Mouse (Mus musculus): ENCODE measurements around the gene Mettl7a3.
"Not testable (repeated sequence)": the region's sequence is repeated elsewhere in the genome, so short reads cannot be mapped to it uniquely, and the experiment has no call there.

The Mettl7a3 gene

GRCm38 (mm10) chr15:100330739-100331138 is 4.0 kb upstream of the Mettl7a3 start:
- DNase-seq (ENCODE audit: low spot score): no peak

GRCm38 (mm10) chr15:100332077-100332961 is 2.4 kb upstream of the Mettl7a3 start:
- not testable (repeated sequence) for DNase-seq (ENCODE audit: low spot score)

- not testable (repeated sequence) for DNase-seq (ENCODE audit: low spot score)
Observed at GRCm38 (mm10) chr15:100337328-100337727, 2.6 kb downstream of the Mettl7a3 start.

- DNase-seq (ENCODE audit: low spot score): not testable (repeated sequence)
Observed at GRCm38 (mm10) chr15:100337847-100338246, 3.1 kb downstream of the Mettl7a3 start.

- not testable (repeated sequence) for DNase-seq (ENCODE audit: low spot score)
Observed at GRCm38 (mm10) chr15:100341314-100341980, 6.7 kb downstream of the Mettl7a3 start.

- no peak for DNase-seq (ENCODE audit: low spot score)
Observed at GRCm38 (mm10) chr15:100345484-100345883, 10.8 kb downstream of the Mettl7a3 start.

GRCm38 (mm10) chr15:100346761-100347160 is 12.0 kb downstream of the Mettl7a3 start:
- no peak for DNase-seq (ENCODE audit: low spot score)

GRCm38 (mm10) chr15:100349496-100349895 is 14.8 kb downstream of the Mettl7a3 start:
- DNase-seq (ENCODE audit: low spot score): no peak

- DNase-seq (ENCODE audit: low spot score): no peak
Observed at GRCm38 (mm10) chr15:100351501-100352060, 16.9 kb downstream of the Mettl7a3 start.

- no peak for DNase-seq (ENCODE audit: low spot score)
Observed at GRCm38 (mm10) chr15:100352711-100353250, 18.1 kb downstream of the Mettl7a3 start, which contains the start of the genes Methig1 and Mettl7a2. TSS of gene Methig1 (plus strand) at chr15:100353149. TSS of gene Mettl7a2 (plus strand) at chr15:100353200.

GRCm38 (mm10) chr15:100353399-100353798 is 18.7 kb downstream of the Mettl7a3 start:
- DNase-seq (ENCODE audit: low spot score): not testable (repeated sequence)

- no peak for DNase-seq (ENCODE audit: low spot score)
Observed at GRCm38 (mm10) chr15:100355876-100356275, 21.1 kb downstream of the Mettl7a3 start.

- no peak for DNase-seq (ENCODE audit: low spot score)
Observed at GRCm38 (mm10) chr15:100364242-100364641, 29.5 kb downstream of the Mettl7a3 start, which contains the start of gene Higd1c. TSS of gene Higd1c (plus strand) at chr15:100364542.

- not testable (repeated sequence) for DNase-seq (ENCODE audit: low spot score)
Observed at GRCm38 (mm10) chr15:100365967-100366366, 31.2 kb downstream of the Mettl7a3 start.

GRCm38 (mm10) chr15:100367119-100367518 is 32.4 kb downstream of the Mettl7a3 start:
- DNase-seq (ENCODE audit: low spot score): no peak

GRCm38 (mm10) chr15:100375066-100375465 is 40.3 kb downstream of the Mettl7a3 start:
- DNase-seq (ENCODE audit: low spot score): peak; percentile 72

- DNase-seq (ENCODE audit: low spot score): peak; percentile 6
Observed at GRCm38 (mm10) chr15:100377847-100378505, 43.2 kb downstream of the Mettl7a3 start.

GRCm38 (mm10) chr15:100379658-100380057 is 44.9 kb downstream of the Mettl7a3 start:
- no peak for DNase-seq (ENCODE audit: low spot score)

GRCm38 (mm10) chr15:100380104-100380503 is 45.4 kb downstream of the Mettl7a3 start:
- no peak for DNase-seq (ENCODE audit: low spot score)

- no peak for DNase-seq (ENCODE audit: low spot score)
Observed at GRCm38 (mm10) chr15:100385705-100386104, 51.0 kb downstream of the Mettl7a3 start.

- no peak for DNase-seq (ENCODE audit: low spot score)
Observed at GRCm38 (mm10) chr15:100387544-100388223, 53.0 kb downstream of the Mettl7a3 start.

Data from layer of hippocampus, adult 9-10 months (tissue).